Mouse (Mus musculus) MEL (cell line): ENCODE measurements at regions not wholly inside any gene's neighbourhood (a gene's known extent, or its start where the extent isn't known, plus 50 kb on each side); places are given as distances from the start of the nearest gene placed in this dataset.

ENCODE experiments used
- DNase-seq: peaks from one replicate; pipeline ENCODE4 v3.0.0; 2011; ENCODE audit warnings: low read depth, low spot score
- H3K27ac ChIP-seq: 2 replicates; pipeline ENCODE4 v1.5.1; 2012; ENCODE audit warnings: low read depth, mild to moderate bottlenecking, control low read depth, low read length, moderate library complexity; ENCODE audit not compliant: control insufficient read depth
- H3K27me3 ChIP-seq, 2 experiments: fragments of 150-350 bp in 1 of 2; sonication (generic) in 1 of 2; 2 replicates each; pipeline ENCODE4 v1.6.1; 2012; ENCODE audit warnings: low read length in 2 of 2, mild to moderate bottlenecking in 2 of 2, improper control_type of control experiment in 1 of 2, moderate library complexity in 1 of 2; ENCODE audit not compliant: insufficient read depth in 2 of 2, control insufficient read depth in 1 of 2
- H3K36me3 ChIP-seq, 2 experiments: 2 replicates each; pipeline ENCODE4 v1.6.1; 2012 to 2014; ENCODE audit warnings: low read length in 2 of 2, improper control_type of control experiment in 1 of 2, inconsistent platforms in 1 of 2, mild to moderate bottlenecking in 1 of 2; ENCODE audit not compliant: insufficient read depth in 2 of 2, control insufficient read depth in 1 of 2
- H3K4me1 ChIP-seq, 2 experiments: fragments of 150-350 bp in 1 of 2; sonication (generic) in 1 of 2; 2 replicates each; pipeline ENCODE4 v1.6.1; 2012; ENCODE audit warnings: low read length in 2 of 2, improper control_type of control experiment in 1 of 2, mild to moderate bottlenecking in 1 of 2; ENCODE audit not compliant: insufficient read depth in 2 of 2, control insufficient read depth in 1 of 2
- H3K4me3 ChIP-seq, 2 experiments: fragments of 150-350 bp in 1 of 2; sonication (generic) in 1 of 2; 2 replicates each; pipeline ENCODE4 v1.5.1; 2012; ENCODE audit warnings: low read depth in 2 of 2, low read length in 2 of 2, mild to moderate bottlenecking in 2 of 2, moderate library complexity in 2 of 2, control low read depth in 1 of 2, improper control_type of control experiment in 1 of 2; ENCODE audit not compliant: control insufficient read depth in 1 of 2, insufficient read depth in 1 of 2
- H3K79me2 ChIP-seq: 2 replicates; pipeline ENCODE4 v1.6.1; 2012; ENCODE audit warnings: mild to moderate bottlenecking, low read length, moderate library complexity; ENCODE audit not compliant: control insufficient read depth, poor library complexity, insufficient read depth
- H3K9ac ChIP-seq: 2 replicates; pipeline ENCODE4 v1.6.1; 2012; ENCODE audit warnings: low read depth, mild to moderate bottlenecking, control low read depth, low read length, moderate library complexity; ENCODE audit not compliant: control insufficient read depth, poor library complexity, severe bottlenecking
- H3K9me3 ChIP-seq: fragments of 150-350 bp; sonication (generic); replicated peaks from 2 replicates; pipeline ENCODE4 v1.6.1; 2012; ENCODE audit warnings: mild to moderate bottlenecking, low read length, improper control_type of control experiment, moderate library complexity; ENCODE audit not compliant: insufficient read depth
- CTCF ChIP-seq, 3 experiments: IDR thresholded peaks in 2 of 3; conservative IDR thresholded peaks in 1 of 3; 2 replicates each; pipeline ENCODE4 v1.5.1; 2011 to 2012; ENCODE audit warnings: low read length in 3 of 3, low read depth in 2 of 3, mild to moderate bottlenecking in 2 of 3, improper control_type of control experiment in 1 of 3, inconsistent platforms in 1 of 3, mixed read lengths in 1 of 3, moderate library complexity in 1 of 3; ENCODE audit not compliant: control insufficient read depth in 1 of 3, insufficient read depth in 1 of 3, poor library complexity in 1 of 3, severe bottlenecking in 1 of 3
- E2F4 ChIP-seq: IDR thresholded peaks from 2 replicates; pipeline ENCODE4 v1.6.1; 2011; ENCODE audit warnings: low read depth, low read length, improper control_type of control experiment, borderline replicate concordance
- ETS1 ChIP-seq: IDR thresholded peaks from 2 replicates; pipeline ENCODE4 v1.6.1; 2012; ENCODE audit warnings: low read depth, mild to moderate bottlenecking, inconsistent platforms, low read length, improper control_type of control experiment, moderate library complexity
- GABPA ChIP-seq: IDR thresholded peaks from 2 replicates; pipeline ENCODE4 v1.6.1; 2012; ENCODE audit warnings: low read depth, mild to moderate bottlenecking, inconsistent platforms, low read length, improper control_type of control experiment, moderate library complexity
- GATA1 ChIP-seq: IDR thresholded peaks from 2 replicates; pipeline ENCODE4 v1.6.1; 2011; ENCODE audit warnings: low read depth, low read length, improper control_type of control experiment
- HCFC1 ChIP-seq: IDR thresholded peaks from 2 replicates; pipeline ENCODE4 v1.6.1; 2012; ENCODE audit warnings: low read depth, mild to moderate bottlenecking, inconsistent platforms, low read length, improper control_type of control experiment, moderate library complexity
- KAT2A ChIP-seq: conservative IDR thresholded peaks from 2 replicates; pipeline ENCODE4 v1.6.1; 2012; ENCODE audit warnings: low read depth, low read length, improper control_type of control experiment, inconsistent platforms
- MAFK ChIP-seq: IDR thresholded peaks from 2 replicates; pipeline ENCODE4 v1.6.1; 2011; ENCODE audit warnings: low read depth, mild to moderate bottlenecking, low read length, improper control_type of control experiment, borderline replicate concordance
- MEF2A ChIP-seq: IDR thresholded peaks from 2 replicates; pipeline ENCODE4 v1.6.1; 2014; ENCODE audit warnings: low read depth, mild to moderate bottlenecking, inconsistent platforms, low read length, improper control_type of control experiment; ENCODE audit not compliant: poor library complexity, insufficient replicate concordance, severe bottlenecking; ENCODE audit errors: extremely low read depth
- POLR2A ChIP-seq, 2 experiments: IDR thresholded peaks; 2 replicates each; pipeline ENCODE4 v1.6.1; 2011 to 2012; ENCODE audit warnings: low read length in 2 of 2, mild to moderate bottlenecking in 2 of 2, control low read depth in 1 of 2, improper control_type of control experiment in 1 of 2, low read depth in 1 of 2, moderate library complexity in 1 of 2; ENCODE audit not compliant: control insufficient read depth in 1 of 2, insufficient read depth in 1 of 2, poor library complexity in 1 of 2
- POLR2AphosphoS2 ChIP-seq: IDR thresholded peaks from 2 replicates; pipeline ENCODE4 v1.6.1; 2011; ENCODE audit warnings: low read length, improper control_type of control experiment
- SIN3A ChIP-seq: IDR thresholded peaks from 2 replicates; pipeline ENCODE4 v1.6.1; 2012; ENCODE audit warnings: low read length, improper control_type of control experiment, inconsistent platforms
- SMC3 ChIP-seq: IDR thresholded peaks from 2 replicates; pipeline ENCODE4 v1.6.1; 2011; ENCODE audit warnings: low read depth, low read length, improper control_type of control experiment
- TCF12 ChIP-seq: IDR thresholded peaks from 2 replicates; pipeline ENCODE4 v1.6.1; 2014; ENCODE audit warnings: low read depth, mild to moderate bottlenecking, inconsistent platforms, low read length, improper control_type of control experiment, moderate library complexity
- UBTF ChIP-seq: IDR thresholded peaks from 2 replicates; pipeline ENCODE4 v1.6.1; 2012; ENCODE audit warnings: low read depth, mild to moderate bottlenecking, inconsistent platforms, low read length, improper control_type of control experiment, moderate library complexity, borderline replicate concordance; ENCODE audit not compliant: insufficient read depth
- USF2 ChIP-seq, 2 experiments: IDR thresholded peaks; 2 replicates each; pipeline ENCODE4 v1.6.1; 2011 to 2012; ENCODE audit warnings: improper control_type of control experiment in 2 of 2, low read length in 2 of 2, borderline replicate concordance in 1 of 2, inconsistent platforms in 1 of 2, low read depth in 1 of 2, mild to moderate bottlenecking in 1 of 2; ENCODE audit not compliant: insufficient read depth in 1 of 2
- ZKSCAN1 ChIP-seq: IDR thresholded peaks from 2 replicates; pipeline ENCODE4 v1.6.1; 2012; ENCODE audit warnings: low read depth, mild to moderate bottlenecking, inconsistent platforms, low read length, improper control_type of control experiment, moderate library complexity

DNA sequence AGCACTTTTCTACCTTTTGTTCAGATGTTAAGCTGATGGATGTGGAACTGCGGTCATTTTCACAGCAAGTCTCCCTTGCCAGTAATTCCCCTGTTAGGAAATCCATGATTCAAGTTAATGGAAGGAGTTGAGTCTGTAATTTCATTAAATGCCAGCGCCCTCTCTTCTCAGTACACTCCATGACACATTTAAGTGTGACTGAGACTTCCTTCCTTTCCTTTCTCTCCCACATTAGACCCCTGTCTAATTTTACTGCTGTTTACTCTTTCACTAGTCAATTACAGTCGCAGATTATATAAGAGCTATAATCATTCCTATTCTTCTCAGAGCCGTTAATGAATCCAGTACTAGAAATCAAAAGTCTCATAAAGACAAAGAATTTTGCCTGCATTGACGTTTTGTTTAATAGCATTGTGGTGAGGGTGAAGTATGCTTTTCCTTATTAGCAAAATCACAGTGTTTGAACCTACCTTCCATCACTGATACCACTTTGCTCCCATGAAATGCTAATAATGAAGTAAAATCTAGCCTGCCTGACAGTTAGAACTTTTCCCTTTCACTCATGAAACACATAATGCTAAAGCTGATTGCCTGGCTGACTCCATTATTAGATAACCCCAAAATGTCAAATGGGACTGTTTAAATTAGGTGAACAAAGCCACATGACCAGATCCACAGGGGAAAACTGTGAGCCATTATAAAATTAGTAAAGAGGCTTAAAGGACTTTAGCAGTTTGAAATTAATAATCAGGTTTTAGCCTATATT lies 555.3 kb downstream of the Jrkl start:
- no peaks in the 10 kb centered on the region for H3K4me1 ChIP-seq
- TF ChIP-seq CTCF (IDR thresholded peaks at IDR 0.05 in 2 of 3, conservative IDR thresholded peaks at IDR 0.05 in 1 of 3; ENCODE audit: control insufficient read depth in 1 of 3, insufficient read depth in 1 of 3, low read depth in 2 of 3, low read length in 3 of 3, poor library complexity in 1 of 3, severe bottlenecking in 1 of 3) (no peak), UBTF (no peak), POLR2AphosphoS2 (no peak), MAFK (no peak), SMC3 (no peak), TCF12 (no peak), HCFC1 (no peak), GABPA (no peak), SIN3A (no peak), MEF2A (no peak), E2F4 (no peak), GATA1 (no peak), KAT2A (no peak), POLR2A (IDR thresholded peaks at IDR 0.05; ENCODE audit: control insufficient read depth in 1 of 2, insufficient read depth in 1 of 2, low read depth in 1 of 2, low read length in 2 of 2, poor library complexity in 1 of 2) (no peak), USF2 (IDR thresholded peaks at IDR 0.05; ENCODE audit: borderline replicate concordance in 1 of 2, insufficient read depth in 1 of 2, low read depth in 1 of 2, low read length in 2 of 2) (no peak), ZKSCAN1 (no peak), ETS1 (no peak)
- TF ChIP-seq, all 39 proteins: peak for 0
- no peaks in the 10 kb centered on the region for H3K36me3 ChIP-seq
- no peak overlapping the region for H3K4me3 ChIP-seq
- no peaks in the 10 kb centered on the region for H3K27me3 ChIP-seq
- no peaks in the 10 kb centered on the region for H3K79me2 ChIP-seq
- no peak for DNase-seq
- no peak overlapping the region for H3K27ac ChIP-seq
- H3K9ac ChIP-seq = no peak overlapping the region
- no peaks in the 10 kb centered on the region for H3K9me3 ChIP-seq
